Comparison of ENCODE assay signal across 10 mouse cellular contexts in the genomic region with DNA sequence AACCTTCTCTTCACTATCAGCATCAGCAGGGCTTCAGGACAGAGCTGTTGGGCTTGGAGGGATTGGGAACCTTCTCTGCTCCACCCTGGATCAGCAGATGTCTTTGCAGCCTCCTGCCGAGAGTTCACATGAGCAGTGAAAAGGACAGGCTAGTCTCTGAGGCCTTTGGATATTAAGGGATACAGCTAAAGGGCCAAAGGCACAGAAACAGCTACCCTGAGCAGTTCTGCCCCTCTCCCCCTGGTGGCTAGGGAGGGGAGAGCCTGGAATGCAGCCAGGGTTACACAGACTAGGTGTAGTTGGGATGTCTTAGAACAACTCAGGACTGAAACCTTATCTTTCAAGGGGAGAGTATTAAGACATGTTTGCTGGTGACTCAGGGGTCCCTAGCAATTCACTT. TPM values are rescaled to one million over a fixed set of nuclear protein-coding genes. Genes with fewer than 3 reads are reported as not detected.
DNase-seq lines count a peak whose midpoint lies in the region; ATAC-seq and TF ChIP-seq lines count a peak whose summit lies in the region.
"Had no signal": no experiment of that assay in that cellular context is flagged by ENCODE, and none has a peak within 500 bp of the region (broad histone marks: within the 10 kb centered on the region; RNA-seq: fewer than 3 reads in every experiment).

No protein-coding gene starts in this region.

- TF ChIP-seq POLR2A in bone marrow, adult 2 months (IDR thresholded peaks at IDR 0.05; ENCODE audit: borderline replicate concordance, control insufficient read depth, low read depth, low read length), result no peak

- H3K9me3 ChIP-seq in hindbrain, embryonic 13.5 days, result no peaks in the 10 kb centered on the region
- H3K9me3 ChIP-seq in hindbrain, embryonic 10.5 days, result no peaks in the 10 kb centered on the region
- no peaks in the 10 kb centered on the region for H3K9me3 ChIP-seq in neural tube, embryonic 11.5 days (ENCODE audit: control insufficient read depth, low read length)
- H3K9me3 ChIP-seq in midbrain, postnatal 0 days (ENCODE audit: low read length), result no peaks in the 10 kb centered on the region
- H3K9me3 ChIP-seq: limb, embryonic 12.5 days had no signal

- no peaks in the 10 kb centered on the region for H3K27me3 ChIP-seq in hindbrain, embryonic 13.5 days
- H3K27me3 ChIP-seq in hindbrain, embryonic 10.5 days (ENCODE audit: insufficient read depth, poor library complexity, severe bottlenecking), result no peaks in the 10 kb centered on the region
- H3K27me3 ChIP-seq in neural tube, embryonic 11.5 days (ENCODE audit: control insufficient read depth, insufficient read depth, low read length), result no peaks in the 10 kb centered on the region
- no peaks in the 10 kb centered on the region for H3K27me3 ChIP-seq in midbrain, postnatal 0 days (ENCODE audit: insufficient read depth, low read length)
- H3K27me3 ChIP-seq: limb, embryonic 12.5 days had no signal

- no peak overlapping the region for H3K4me3 ChIP-seq in hindbrain, embryonic 13.5 days
- H3K4me3 ChIP-seq in hindbrain, embryonic 10.5 days, result no peak overlapping the region; the same call in 1 of the 2 replicates
- no peak overlapping the region for H3K4me3 ChIP-seq in neural tube, embryonic 11.5 days (ENCODE audit: low read depth, low read length)
- H3K4me3 ChIP-seq in bone marrow, adult 2 months (replicated peaks; ENCODE audit: control insufficient read depth, low read depth, low read length), result no peak overlapping the region
- no peak overlapping the region for H3K4me3 ChIP-seq in midbrain, postnatal 0 days (ENCODE audit: low read depth, low read length)
- H3K4me3 ChIP-seq: limb, embryonic 12.5 days had no signal

- 64% methylated on average over 1 of the region's 1 CpGs for WGBS in hindbrain, embryonic 13.5 days
- WGBS in hindbrain, embryonic 10.5 days, result 53% methylated on average over 1 of the region's 1 CpGs
- 50% methylated on average over 1 of the region's 1 CpGs for WGBS in neural tube, embryonic 11.5 days
- WGBS in bone marrow, adult 2 months, result 80% methylated on average over 1 of the region's 1 CpGs
- 65% methylated on average over 1 of the region's 1 CpGs for WGBS in midbrain, postnatal 0 days

- peak overlapping the region; percentile 90; the same call in 1 of the 2 replicates for H3K9ac ChIP-seq in hindbrain, embryonic 13.5 days
- H3K9ac ChIP-seq in neural tube, embryonic 11.5 days (ENCODE audit: low read length), result no peak overlapping the region
- no peak overlapping the region for H3K9ac ChIP-seq in midbrain, postnatal 0 days (replicated peaks; ENCODE audit: low read length, poor library complexity, severe bottlenecking)
- H3K9ac ChIP-seq: limb, embryonic 12.5 days had no signal

- DNase-seq in hindbrain, embryonic 10.5 days (ENCODE audit: low spot score), result no peak
- peak; percentile 31 for DNase-seq in neural tube, embryonic 11.5 days (ENCODE audit: low spot score)
- no peak for DNase-seq in neural tube, embryonic 10.5 days (ENCODE audit: extremely low spot score, low spot score)
- no peak for DNase-seq in midbrain, postnatal 0 days (ENCODE audit: low spot score)
- DNase-seq in adrenal gland, adult 18-20 months (ENCODE audit: low spot score in 2 of 2), result no peak
- DNase-seq: gastrocnemius, postnatal 10 days had no signal

- H3K4me1 ChIP-seq in hindbrain, embryonic 13.5 days (replicated peaks), result peaks cover 42% of the 10 kb centered on the region
- H3K4me1 ChIP-seq in hindbrain, embryonic 10.5 days (replicated peaks), result peaks cover 53% of the 10 kb centered on the region
- peaks cover 14% of the 10 kb centered on the region for H3K4me1 ChIP-seq in neural tube, embryonic 11.5 days (ENCODE audit: control insufficient read depth, insufficient read depth, low read length)
- H3K4me1 ChIP-seq in bone marrow, adult 2 months (ENCODE audit: control insufficient read depth, insufficient read depth, low read length), result no peaks in the 10 kb centered on the region; the same call in 1 of the 2 replicates
- peaks cover 7% of the 10 kb centered on the region for H3K4me1 ChIP-seq in midbrain, postnatal 0 days (ENCODE audit: insufficient read depth, low read length)

- no peak overlapping the region for H3K27ac ChIP-seq in hindbrain, embryonic 13.5 days
- H3K27ac ChIP-seq in hindbrain, embryonic 10.5 days, result no peak overlapping the region
- H3K27ac ChIP-seq in neural tube, embryonic 11.5 days (ENCODE audit: low read depth, low read length), result no peak overlapping the region
- H3K27ac ChIP-seq in bone marrow, adult 2 months (ENCODE audit: control insufficient read depth, insufficient read depth, low read depth, low read length, poor library complexity), result no peak overlapping the region
- no peak overlapping the region for H3K27ac ChIP-seq in midbrain, postnatal 0 days (ENCODE audit: low read depth, low read length)
- H3K27ac ChIP-seq: limb, embryonic 12.5 days had no signal

- H3K36me3 ChIP-seq in hindbrain, embryonic 13.5 days, result peaks cover 36% of the 10 kb centered on the region
- H3K36me3 ChIP-seq in hindbrain, embryonic 10.5 days, result peaks cover 42% of the 10 kb centered on the region
- H3K36me3 ChIP-seq in neural tube, embryonic 11.5 days (ENCODE audit: control insufficient read depth, insufficient read depth, low read length), result peaks cover 3% of the 10 kb centered on the region
- peaks cover 28% of the 10 kb centered on the region for H3K36me3 ChIP-seq in midbrain, postnatal 0 days (ENCODE audit: insufficient read depth, low read length)

- no peak for ATAC-seq in hindbrain, embryonic 13.5 days (ENCODE audit: low FRiP score)
- ATAC-seq in neural tube, embryonic 11.5 days (ENCODE audit: insufficient read depth, low FRiP score, low TSS enrichment), result no peak
- no peak for ATAC-seq in midbrain, postnatal 0 days (ENCODE audit: low FRiP score)
- ATAC-seq in inflammation-experienced regulatory T-cells, adult 6 months, result no peak

- 0 out of 2 replicates have a peak overlapping the region, but pooled peaks have one; percentile 78 for H3K4me2 ChIP-seq in hindbrain, embryonic 13.5 days
- no peak overlapping the region for H3K4me2 ChIP-seq in neural tube, embryonic 11.5 days (ENCODE audit: low read depth)
- no peak overlapping the region for H3K4me2 ChIP-seq in midbrain, postnatal 0 days (ENCODE audit: low read depth, low read length, poor library complexity, severe bottlenecking)
- H3K4me2 ChIP-seq: limb, embryonic 12.5 days had no signal

- TF ChIP-seq CTCF in bone marrow, adult 2 months (IDR thresholded peaks at IDR 0.05; ENCODE audit: control insufficient read depth, insufficient read depth, low read length), result peak; percentile 45
- TF ChIP-seq CTCF in midbrain, postnatal 0 days (IDR thresholded peaks at IDR 0.05), result peak; percentile 61

RNA-seq across cellular contexts. Expression of gene Gpr84, which starts 10.7 kb away (rescaled TPM):
- polyA plus RNA-seq in hindbrain, embryonic 13.5 days (2015; fragmentation: Nextera tagmentation; extraction: Ambion mirVana), result 0.23 and 0.34 TPM in 2 replicates
- polyA plus RNA-seq in hindbrain, embryonic 10.5 days (2016; fragmentation: Nextera tagmentation; extraction: Ambion mirVana), result 0.31 and 0.36 TPM in 2 replicates
- polyA plus RNA-seq in neural tube, embryonic 11.5 days (2014; fragmentation: Nextera tagmentation; extraction: Ambion mirVana), result 0.34 and 0.50 TPM in 2 replicates
- 1.5 and 2.3 TPM in 2 replicates for polyA plus RNA-seq in bone marrow, adult 2 months (2011; ENCODE audit: insufficient read depth, insufficient read length, low replicate concordance, missing spikeins)
- total RNA-seq in midbrain, postnatal 0 days (2014; rRNA removed), result 0.27 TPM in 1 of 2 replicates, not detected in the other
- polyA plus RNA-seq in midbrain, postnatal 0 days (2015; fragmentation: Nextera tagmentation; extraction: Ambion mirVana), result 0.29 and 0.37 TPM in 2 replicates
- not detected for total RNA-seq in adrenal gland, adult 18-20 months (2021)
- not detected for polyA plus RNA-seq in inflammation-experienced regulatory T-cells, adult 6 months (2017; shearing (Covaris generic))

RNA-seq across cellular contexts. Expression of gene Zfp385a, which starts 18.8 kb away (rescaled TPM):
- polyA plus RNA-seq in hindbrain, embryonic 13.5 days (2015; fragmentation: Nextera tagmentation; extraction: Ambion mirVana), result 18.6 and 19.9 TPM in 2 replicates
- 24.9 and 26.3 TPM in 2 replicates for polyA plus RNA-seq in hindbrain, embryonic 10.5 days (2016; fragmentation: Nextera tagmentation; extraction: Ambion mirVana)
- polyA plus RNA-seq in neural tube, embryonic 11.5 days (2014; fragmentation: Nextera tagmentation; extraction: Ambion mirVana), result 26.1 and 27.5 TPM in 2 replicates
- 9.8 and 12.7 TPM in 2 replicates for polyA plus RNA-seq in bone marrow, adult 2 months (2011; ENCODE audit: insufficient read depth, insufficient read length, low replicate concordance, missing spikeins)
- total RNA-seq in midbrain, postnatal 0 days (2014; rRNA removed), result 22.0 and 26.5 TPM in 2 replicates
- 26.9 and 28.8 TPM in 2 replicates for polyA plus RNA-seq in midbrain, postnatal 0 days (2015; fragmentation: Nextera tagmentation; extraction: Ambion mirVana)
- total RNA-seq in adrenal gland, adult 18-20 months (2021), result 10 to 100 TPM; 12.4 to 16.9 TPM
- polyA plus RNA-seq in inflammation-experienced regulatory T-cells, adult 6 months (2017; shearing (Covaris generic)), result not detected

RNA-seq across cellular contexts. Expression of gene Itga5, which starts 45.5 kb away (rescaled TPM):
- polyA plus RNA-seq in hindbrain, embryonic 13.5 days (2015; fragmentation: Nextera tagmentation; extraction: Ambion mirVana), result 8.6 and 8.9 TPM in 2 replicates
- polyA plus RNA-seq in hindbrain, embryonic 10.5 days (2016; fragmentation: Nextera tagmentation; extraction: Ambion mirVana), result 23.5 and 23.8 TPM in 2 replicates
- polyA plus RNA-seq in neural tube, embryonic 11.5 days (2014; fragmentation: Nextera tagmentation; extraction: Ambion mirVana), result 21.0 and 21.3 TPM in 2 replicates
- polyA plus RNA-seq in bone marrow, adult 2 months (2011; ENCODE audit: insufficient read depth, insufficient read length, low replicate concordance, missing spikeins), result 7.3 and 23.1 TPM in 2 replicates
- total RNA-seq in midbrain, postnatal 0 days (2014; rRNA removed), result 4.8 and 6.8 TPM in 2 replicates
- polyA plus RNA-seq in midbrain, postnatal 0 days (2015; fragmentation: Nextera tagmentation; extraction: Ambion mirVana), result 3.8 TPM in 2 replicates
- 10 to 100 TPM; 27.1 to 31.7 TPM for total RNA-seq in adrenal gland, adult 18-20 months (2021)
- polyA plus RNA-seq in inflammation-experienced regulatory T-cells, adult 6 months (2017; shearing (Covaris generic)), result 1 to 10 TPM in 2 of 3 experiments, under 1 TPM in 1; 0.74 to 1.8 (median 1.5) TPM

RNA-seq across cellular contexts. Expression of gene Copz1, which starts 48.6 kb away (rescaled TPM):
- polyA plus RNA-seq in hindbrain, embryonic 13.5 days (2015; fragmentation: Nextera tagmentation; extraction: Ambion mirVana), result 219 and 222 TPM in 2 replicates
- 288 and 299 TPM in 2 replicates for polyA plus RNA-seq in hindbrain, embryonic 10.5 days (2016; fragmentation: Nextera tagmentation; extraction: Ambion mirVana)
- 307 and 317 TPM in 2 replicates for polyA plus RNA-seq in neural tube, embryonic 11.5 days (2014; fragmentation: Nextera tagmentation; extraction: Ambion mirVana)
- 146 and 155 TPM in 2 replicates for polyA plus RNA-seq in bone marrow, adult 2 months (2011; ENCODE audit: insufficient read depth, insufficient read length, low replicate concordance, missing spikeins)
- total RNA-seq in midbrain, postnatal 0 days (2014; rRNA removed), result 127 and 151 TPM in 2 replicates
- 178 and 184 TPM in 2 replicates for polyA plus RNA-seq in midbrain, postnatal 0 days (2015; fragmentation: Nextera tagmentation; extraction: Ambion mirVana)
- total RNA-seq in adrenal gland, adult 18-20 months (2021), result 100 to 1,000 TPM; 138 to 150 TPM
- 100 to 1,000 TPM; 216 to 248 (median 223) TPM for polyA plus RNA-seq in inflammation-experienced regulatory T-cells, adult 6 months (2017; shearing (Covaris generic))
